Mouse (Mus musculus) megakaryocyte-erythroid progenitor cell, adult 5-6 weeks (primary cell): Measurements from ENCODE around the gene Ddt. TPM values are rescaled to one million over a fixed set of nuclear protein-coding genes. Genes with fewer than 3 reads are reported as not detected.
"Not testable (repeated sequence)": the region's sequence is repeated elsewhere in the genome, so short reads cannot be mapped to it uniquely, and the experiment has no call there.

Source experiments
- ATAC-seq: replicated peaks from 2 replicates; pipeline ENCODE4 v1.8.0; 2016; ENCODE audit warnings: mild to moderate bottlenecking, inconsistent platforms; ENCODE audit not compliant: severe bottlenecking, poor library complexity, low FRiP score, low TSS enrichment
- total RNA-seq, 2 experiments: library from RNA; stranded (forward) in 1 of 2; stranded (reverse) in 1 of 2; fragments of 200-1000, 215-1000 nt in 1 of 2; fragments of >200 nt in 1 of 2; fragmentation: Nextera tagmentation in 1 of 2; gene quantifications; 2 replicates each; pipeline ENCODE4 v1.2.3; 2014 to 2017

Ddt gene
- total RNA-seq, 2 experiments from 2014 or later = 39.1 to 45.6 TPM

GRCm38 (mm10) chr10:75776562-75776961 lies 3.3 kb upstream of the Ddt start:
- no peak for ATAC-seq

- no peak for ATAC-seq
Observed at GRCm38 (mm10) chr10:75774587-75774986, 1.4 kb upstream of the Ddt start.

- ATAC-seq = no peak
Observed at GRCm38 (mm10) chr10:75774102-75774501, 888 bp upstream of the Ddt start.

- not testable (repeated sequence) for ATAC-seq
Observed at GRCm38 (mm10) chr10:75767756-75768155, 5.5 kb downstream of the Ddt start.

- no peak for ATAC-seq
Observed at GRCm38 (mm10) chr10:75766856-75767255, 6.4 kb downstream of the Ddt start.

GRCm38 (mm10) chr10:75764519-75765473 lies 8.4 kb downstream of the Ddt start:
- ATAC-seq = peak; percentile 68

- ATAC-seq = peak; percentile 91
Observed at GRCm38 (mm10) chr10:75763682-75764518, 9.3 kb downstream of the Ddt start, which contains the start of gene Cabin1. Gene Cabin1 (minus strand): TSS chr10:75764341.

GRCm38 (mm10) chr10:75762413-75762812 lies 10.8 kb downstream of the Ddt start:
- peak; percentile 71 for ATAC-seq

- ATAC-seq = no peak
Observed at GRCm38 (mm10) chr10:75760311-75760710, 12.9 kb downstream of the Ddt start.

- ATAC-seq = no peak
Observed at GRCm38 (mm10) chr10:75756719-75757118, 16.5 kb downstream of the Ddt start.

GRCm38 (mm10) chr10:75744017-75744416 lies 29.2 kb downstream of the Ddt start:
- peak; percentile 82 for ATAC-seq

- no peak for ATAC-seq
Observed at GRCm38 (mm10) chr10:75743369-75743768, 29.8 kb downstream of the Ddt start.

- ATAC-seq = no peak
Observed at GRCm38 (mm10) chr10:75740866-75741265, 32.3 kb downstream of the Ddt start.

- no peak for ATAC-seq
Observed at GRCm38 (mm10) chr10:75725449-75725848, 47.8 kb downstream of the Ddt start.

Other genes with a start within 250 kb of the Ddt start
- 0.07 TPM in 1 of 2 replicates, not detected in the other for gene Lrrc75b, start 213.1 kb downstream of the Ddt start, total RNA-seq (2014; fragmentation: Nextera tagmentation)
- gene Lrrc75b, start 213.1 kb downstream of the Ddt start, total RNA-seq (2017) = not detected in 2 replicates
- gene Ggt1, start 211.8 kb downstream of the Ddt start, total RNA-seq (2014; fragmentation: Nextera tagmentation) = 3.3 TPM in 1 of 2 replicates, not detected in the other
- gene Ggt1, start 211.8 kb downstream of the Ddt start, total RNA-seq (2017) = not detected in 2 replicates
- 0.52 and 0.67 TPM in 2 replicates for gene Ggt5, start 184.1 kb downstream of the Ddt start, total RNA-seq (2014; fragmentation: Nextera tagmentation)
- 0.70 and 2.7 TPM in 2 replicates for gene Ggt5, start 184.1 kb downstream of the Ddt start, total RNA-seq (2017)
- 2.3 and 4.8 TPM in 2 replicates for gene Susd2, start 129.4 kb downstream of the Ddt start, total RNA-seq (2014; fragmentation: Nextera tagmentation)
- 0.69 and 0.94 TPM in 2 replicates for gene Susd2, start 129.4 kb downstream of the Ddt start, total RNA-seq (2017)
- 71.3 and 96.2 TPM in 2 replicates for gene Cabin1, start 9.1 kb downstream of the Ddt start, total RNA-seq (2014; fragmentation: Nextera tagmentation)
- 25.5 and 33.5 TPM in 2 replicates for gene Cabin1, start 9.1 kb downstream of the Ddt start, total RNA-seq (2017)
- gene Gm20441, start 7.5 kb upstream of the Ddt start, total RNA-seq (2014; fragmentation: Nextera tagmentation) = not detected in 2 replicates
- gene Gm20441, start 7.5 kb upstream of the Ddt start, total RNA-seq (2017) = not detected in 2 replicates
- gene Gstt3, start 8.0 kb upstream of the Ddt start, total RNA-seq (2014; fragmentation: Nextera tagmentation) = 2.0 and 2.7 TPM in 2 replicates
- 3.0 TPM in 1 of 2 replicates, not detected in the other for gene Gstt3, start 8.0 kb upstream of the Ddt start, total RNA-seq (2017)
- gene Gstt1, start 25.2 kb upstream of the Ddt start, total RNA-seq (2014; fragmentation: Nextera tagmentation) = 0.49 and 2.5 TPM in 2 replicates
- gene Gstt1, start 25.2 kb upstream of the Ddt start, total RNA-seq (2017) = 1.4 and 2.1 TPM in 2 replicates
- gene Gstt4, start 49.1 kb upstream of the Ddt start, total RNA-seq (2014; fragmentation: Nextera tagmentation) = not detected in 2 replicates
- gene Gstt4, start 49.1 kb upstream of the Ddt start, total RNA-seq (2017) = 0.65 TPM in 1 of 2 replicates, not detected in the other
- 9.3 and 15.1 TPM in 2 replicates for gene Gstt2, start 64.0 kb upstream of the Ddt start, total RNA-seq (2014; fragmentation: Nextera tagmentation)
- gene Gstt2, start 64.0 kb upstream of the Ddt start, total RNA-seq (2017) = 10.0 and 24.9 TPM in 2 replicates
- 591 and 602 TPM in 2 replicates for gene Mif, start 86.8 kb upstream of the Ddt start, total RNA-seq (2014; fragmentation: Nextera tagmentation)
- gene Mif, start 86.8 kb upstream of the Ddt start, total RNA-seq (2017) = 419 and 579 TPM in 2 replicates
- gene Derl3, start 120.0 kb upstream of the Ddt start, total RNA-seq (2014; fragmentation: Nextera tagmentation) = 1.7 TPM in 1 of 2 replicates, not detected in the other
- 0.69 TPM in 1 of 2 replicates, not detected in the other for gene Derl3, start 120.0 kb upstream of the Ddt start, total RNA-seq (2017)
- gene Smarcb1, start 148.2 kb upstream of the Ddt start, total RNA-seq (2014; fragmentation: Nextera tagmentation) = 98.4 and 103 TPM in 2 replicates
- 54.5 and 69.3 TPM in 2 replicates for gene Smarcb1, start 148.2 kb upstream of the Ddt start, total RNA-seq (2017)
- 177 and 314 TPM in 2 replicates for gene Chchd10, start 159.7 kb upstream of the Ddt start, total RNA-seq (2014; fragmentation: Nextera tagmentation)
- 74.0 and 119 TPM in 2 replicates for gene Chchd10, start 159.7 kb upstream of the Ddt start, total RNA-seq (2017)
- 0.96 and 1.9 TPM in 2 replicates for gene Mmp11, start 163.1 kb upstream of the Ddt start, total RNA-seq (2014; fragmentation: Nextera tagmentation)
- not detected in 2 replicates for gene Mmp11, start 163.1 kb upstream of the Ddt start, total RNA-seq (2017)
- 1.8 and 3.6 TPM in 2 replicates for gene Gm867, start 167.3 kb upstream of the Ddt start, total RNA-seq (2014; fragmentation: Nextera tagmentation)
- gene Gm867, start 167.3 kb upstream of the Ddt start, total RNA-seq (2017) = not detected in 2 replicates
- 6.1 and 35.6 TPM in 2 replicates for gene Vpreb3, start 169.6 kb upstream of the Ddt start, total RNA-seq (2014; fragmentation: Nextera tagmentation)
- gene Vpreb3, start 169.6 kb upstream of the Ddt start, total RNA-seq (2017) = not detected in 2 replicates
- gene Gm5134, start 181.1 kb upstream of the Ddt start, total RNA-seq (2014; fragmentation: Nextera tagmentation) = 0.12 and 1.4 TPM in 2 replicates
- 0.38 TPM in 1 of 2 replicates, not detected in the other for gene Gm5134, start 181.1 kb upstream of the Ddt start, total RNA-seq (2017)